Mouse (Mus musculus) lung, embryonic 14.5 days (tissue): ENCODE results near the gene Nckap5. TPM values are rescaled to one million over a fixed set of nuclear protein-coding genes. Genes with fewer than 3 reads are reported as not detected.
A peak's percentile ranks its signal among the peaks of the same experiment; 100 is the strongest.

Experiments
- ATAC-seq: fragments of 200-750 bp; cut with Nextera tagmentation; 2 replicates; pipeline ENCODE4 v1.8.0; 2017; ENCODE audit warnings: mild to moderate bottlenecking, moderate TSS enrichment, moderate library complexity; ENCODE audit not compliant: insufficient read depth
- DNase-seq: peaks from one replicate; pipeline ENCODE4 v3.0.0-alpha.2; 2015
- H3K27ac ChIP-seq: fragments of 300-500 bp; sonication (generic); 2 replicates; pipeline ENCODE4 v1.5.1; 2014; ENCODE audit warnings: low read depth, mild to moderate bottlenecking, moderate library complexity
- H3K27me3 ChIP-seq: fragments of 300-500 bp; sonication (generic); 2 replicates; pipeline ENCODE4 v1.6.1; 2014; ENCODE audit warnings: low read length, control low read depth; ENCODE audit not compliant: insufficient read depth
- H3K36me3 ChIP-seq: fragments of 300-500 bp; sonication (generic); 2 replicates; pipeline ENCODE4 v1.6.1; 2014; ENCODE audit warnings: control low read depth; ENCODE audit not compliant: insufficient read depth
- H3K4me1 ChIP-seq: fragments of 300-500 bp; sonication (generic); 2 replicates; pipeline ENCODE4 v1.6.1; 2014; ENCODE audit warnings: antibody characterized with exemption, control low read depth; ENCODE audit not compliant: insufficient read depth
- H3K4me2 ChIP-seq: fragments of 300-500 bp; sonication (generic); 2 replicates; pipeline ENCODE4 v1.6.1; 2014; ENCODE audit warnings: mild to moderate bottlenecking
- H3K4me3 ChIP-seq: fragments of 300-500 bp; sonication (generic); 2 replicates; pipeline ENCODE4 v1.5.1; 2014; ENCODE audit warnings: low read depth, low read length
- H3K9ac ChIP-seq: fragments of 300-500 bp; sonication (generic); 2 replicates; pipeline ENCODE4 v1.6.1; 2014
- H3K9me3 ChIP-seq: fragments of 300-500 bp; sonication (generic); 2 replicates; pipeline ENCODE4 v1.6.1; 2016; ENCODE audit warnings: low read depth, low read length, control low read depth
- CTCF ChIP-seq: IDR thresholded peaks from 2 replicates; pipeline ENCODE4 v1.5.1; 2016; ENCODE audit warnings: antibody characterized with exemption, low read depth
- WGBS: fragments of 180-500 bp; shearing (Covaris S2); extraction: QIAGEN DNeasy Blood & Tissue Kit; methylation state at CpG from one replicate; pipeline ENCODE4 v1.1.7; 2014; 5-methylcytosine and 5-hydroxymethylcytosine counted together
- polyA plus RNA-seq: library from polyadenylated mRNA; unstranded; fragments of >200 nt; fragmentation: Nextera tagmentation; extraction: Ambion mirVana; gene quantifications from 2 replicates; pipeline ENCODE4 v1.2.1, GENCODE M21; 2014

Nckap5 gene
- polyA plus RNA-seq, 1 experiment from 2014 or later, result 37.8 TPM

- no peak overlapping the region for H3K9ac ChIP-seq
- H3K4me2 ChIP-seq, result no peak overlapping the region
- ATAC-seq (no peak), DNase-seq (no peak)
- WGBS, result 31% methylated on average over 6 of the region's 6 CpGs
- H3K36me3 ChIP-seq, result no peaks in the 10 kb centered on the region
- H3K27me3 ChIP-seq, result no peaks in the 10 kb centered on the region
- 0 out of 2 replicates have a peak, but pooled peaks cover 4% of the 10 kb centered on the region for H3K4me1 ChIP-seq
- no peak overlapping the region for H3K27ac ChIP-seq
- H3K9me3 ChIP-seq, result no peaks in the 10 kb centered on the region
- no peak for TF ChIP-seq CTCF
- no peak overlapping the region for H3K4me3 ChIP-seq
Observed at GRCm38 (mm10) chr1:126849481-126849880, 18.9 kb upstream of the Nckap5 start.

GRCm38 (mm10) chr1:126846317-126846716 is 15.7 kb upstream of the Nckap5 start:
- no peak for TF ChIP-seq CTCF
- Histone ChIP-seq H3K27me3 (no peaks in the 10 kb centered on the region), H3K4me3 (no peak overlapping the region), H3K9ac (no peak overlapping the region), H3K27ac (no peak overlapping the region), H3K36me3 (no peaks in the 10 kb centered on the region), H3K4me1 (no peaks in the 10 kb centered on the region), H3K4me2 (no peak overlapping the region), H3K9me3 (no peaks in the 10 kb centered on the region)
- WGBS, result 65% methylated on average over 4 of the region's 4 CpGs
- DNase-seq, result no peak
- no peak for ATAC-seq

- ATAC-seq (peak; percentile 33; the same call in 1 of the 2 replicates), DNase-seq (peak; percentile 46)
- WGBS, result 51% methylated on average over 1 of the region's 1 CpGs
- no peak overlapping the region for H3K27ac ChIP-seq
- TF ChIP-seq CTCF, result no peak
- no peak overlapping the region for H3K9ac ChIP-seq
- H3K36me3 ChIP-seq, result no peaks in the 10 kb centered on the region
- H3K4me3 ChIP-seq, result no peak overlapping the region
- H3K4me1 ChIP-seq, result peaks cover 8% of the 10 kb centered on the region
- H3K4me2 ChIP-seq, result no peak overlapping the region
- no peaks in the 10 kb centered on the region for H3K27me3 ChIP-seq
- no peaks in the 10 kb centered on the region for H3K9me3 ChIP-seq
Observed at GRCm38 (mm10) chr1:126832885-126833284, 2.3 kb upstream of the Nckap5 start.

DNA sequence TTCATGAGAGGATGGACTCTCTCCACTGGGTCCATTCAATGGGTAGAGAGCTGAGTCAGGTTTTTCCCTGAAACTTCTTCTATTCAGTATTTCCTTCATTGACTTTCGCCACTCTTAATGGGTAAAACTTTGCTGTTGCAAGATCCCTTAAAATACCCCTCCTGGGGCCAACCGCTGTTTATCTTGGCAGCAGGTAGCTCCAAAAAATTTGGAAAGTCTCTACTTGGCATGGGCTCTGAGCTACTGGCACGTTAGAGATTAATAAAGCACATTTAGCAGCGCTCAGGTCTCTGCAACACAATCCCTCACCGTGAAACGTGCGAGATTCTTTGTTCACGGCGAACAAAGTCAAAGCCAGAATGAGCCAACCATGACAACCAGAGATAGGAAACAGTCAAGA is 1.6 kb downstream of the Nckap5 start:
- H3K36me3 ChIP-seq, result no peaks in the 10 kb centered on the region
- no peak overlapping the region for H3K27ac ChIP-seq
- WGBS, result 60% methylated on average over 9 of the region's 9 CpGs
- H3K4me3 ChIP-seq, result peak overlapping the region; percentile 34
- no peak for DNase-seq
- peaks cover 6% of the 10 kb centered on the region; the same call in 1 of the 2 replicates for H3K4me1 ChIP-seq
- ATAC-seq, result no peak
- H3K9ac ChIP-seq, result 0 out of 2 replicates have a peak overlapping the region, but pooled peaks have one; percentile 23
- H3K4me2 ChIP-seq, result peak overlapping the region; percentile 56
- H3K9me3 ChIP-seq, result no peaks in the 10 kb centered on the region
- no peaks in the 10 kb centered on the region for H3K27me3 ChIP-seq
- no peak for TF ChIP-seq CTCF

- Histone ChIP-seq H3K27me3 (no peaks in the 10 kb centered on the region), H3K4me3 (no peak overlapping the region), H3K9ac (no peak overlapping the region), H3K9me3 (no peaks in the 10 kb centered on the region), H3K4me1 (no peaks in the 10 kb centered on the region), H3K36me3 (no peaks in the 10 kb centered on the region), H3K4me2 (no peak overlapping the region), H3K27ac (no peak overlapping the region)
- WGBS, result 35% methylated on average over 3 of the region's 3 CpGs
- no peak for TF ChIP-seq CTCF
- DNase-seq, result no peak
- no peak for ATAC-seq
Observed at GRCm38 (mm10) chr1:126824841-126825240, 5.8 kb downstream of the Nckap5 start.

- H3K9ac ChIP-seq, result no peak overlapping the region
- no peak overlapping the region for H3K27ac ChIP-seq
- H3K4me2 ChIP-seq, result no peak overlapping the region
- H3K27me3 ChIP-seq, result no peaks in the 10 kb centered on the region
- DNase-seq (no peak), ATAC-seq (no peak)
- no peak overlapping the region for H3K4me3 ChIP-seq
- peaks cover 5% of the 10 kb centered on the region for H3K4me1 ChIP-seq
- H3K9me3 ChIP-seq, result no peaks in the 10 kb centered on the region
- no peak for TF ChIP-seq CTCF
- no peaks in the 10 kb centered on the region for H3K36me3 ChIP-seq
- 66% methylated on average over 6 of the region's 6 CpGs for WGBS
Observed at GRCm38 (mm10) chr1:126822246-126822645, 8.4 kb downstream of the Nckap5 start.

- DNase-seq, result peak; percentile 36
- no peak for TF ChIP-seq CTCF
- peak; percentile 76; the same call in 1 of the 2 replicates for ATAC-seq
- no peak overlapping the region for H3K27ac ChIP-seq
- no peak overlapping the region for H3K4me3 ChIP-seq
- no peaks in the 10 kb centered on the region for H3K9me3 ChIP-seq
- H3K27me3 ChIP-seq, result no peaks in the 10 kb centered on the region
- no peak overlapping the region for H3K4me2 ChIP-seq
- WGBS, result 24% methylated on average over 9 of the region's 9 CpGs
- H3K4me1 ChIP-seq, result peaks cover 6% of the 10 kb centered on the region
- no peak overlapping the region for H3K9ac ChIP-seq
- H3K36me3 ChIP-seq, result no peaks in the 10 kb centered on the region
Observed at GRCm38 (mm10) chr1:126817381-126818034, 13.1 kb downstream of the Nckap5 start.
